Mouse (Mus musculus) stomach, embryonic 16.5 days (tissue): ENCODE results near the gene Nagk. TPM values are rescaled to one million over a fixed set of nuclear protein-coding genes. Genes with fewer than 3 reads are reported as not detected.
"Not testable (repeated sequence)": the region's sequence is repeated elsewhere in the genome, so short reads cannot be mapped to it uniquely, and the experiment has no call there.

Experiments used
- ATAC-seq: fragments of 200-750 bp; cut with Nextera tagmentation; 2 replicates; pipeline ENCODE4 v1.8.0; 2017; ENCODE audit warnings: moderate number of reproducible peaks, moderate TSS enrichment; ENCODE audit not compliant: insufficient read depth, low FRiP score
- H3K27ac ChIP-seq: fragments of 300-500 bp; sonication (generic); 2 replicates; pipeline ENCODE4 v1.5.1; 2014; ENCODE audit warnings: low read length
- H3K27me3 ChIP-seq: fragments of 300-500 bp; sonication (generic); 2 replicates; pipeline ENCODE4 v1.6.1; 2014; ENCODE audit warnings: low read length, control low read depth, mixed read lengths; ENCODE audit not compliant: control insufficient read depth, insufficient read depth
- H3K36me3 ChIP-seq: fragments of 300-500 bp; sonication (generic); 2 replicates; pipeline ENCODE4 v1.6.1; 2014; ENCODE audit warnings: low read length; ENCODE audit not compliant: control insufficient read depth, insufficient read depth
- H3K4me1 ChIP-seq: fragments of 300-500 bp; sonication (generic); 2 replicates; pipeline ENCODE4 v1.6.1; 2014; ENCODE audit warnings: low read length, control low read depth, mixed read lengths; ENCODE audit not compliant: control insufficient read depth, insufficient read depth
- H3K4me2 ChIP-seq: fragments of 300-500 bp; sonication (generic); 2 replicates; pipeline ENCODE4 v1.6.1; 2014; ENCODE audit warnings: low read depth, low read length, mixed read lengths
- H3K4me3 ChIP-seq: fragments of 300-500 bp; sonication (generic); replicated peaks from 2 replicates; pipeline ENCODE4 v1.5.1; 2014; ENCODE audit warnings: mild to moderate bottlenecking, low read length
- H3K9ac ChIP-seq: fragments of 300-500 bp; sonication (generic); 2 replicates; pipeline ENCODE4 v1.6.1; 2014; ENCODE audit warnings: low read length
- H3K9me3 ChIP-seq: fragments of 300-500 bp; sonication (generic); replicated peaks from 2 replicates; pipeline ENCODE4 v1.6.1; 2016; ENCODE audit warnings: low read length, control low read depth; ENCODE audit not compliant: control insufficient read depth
- whole genome bisulfite sequencing: fragments of 180-500 bp; shearing (Covaris S2); extraction: QIAGEN DNeasy Blood & Tissue Kit; methylation state at CpG from one replicate; pipeline ENCODE4 v1.1.7; 2014; 5-methylcytosine and 5-hydroxymethylcytosine counted together
- polyA plus RNA-seq: library from polyadenylated mRNA; unstranded; fragments of >200 nt; fragmentation: Nextera tagmentation; extraction: Ambion mirVana; gene quantifications from 2 replicates; pipeline ENCODE4 v1.2.1, GENCODE M21; 2015

Gene Nagk
- polyA plus RNA-seq, 1 experiment from 2014 or later = 75.6 TPM

DNA sequence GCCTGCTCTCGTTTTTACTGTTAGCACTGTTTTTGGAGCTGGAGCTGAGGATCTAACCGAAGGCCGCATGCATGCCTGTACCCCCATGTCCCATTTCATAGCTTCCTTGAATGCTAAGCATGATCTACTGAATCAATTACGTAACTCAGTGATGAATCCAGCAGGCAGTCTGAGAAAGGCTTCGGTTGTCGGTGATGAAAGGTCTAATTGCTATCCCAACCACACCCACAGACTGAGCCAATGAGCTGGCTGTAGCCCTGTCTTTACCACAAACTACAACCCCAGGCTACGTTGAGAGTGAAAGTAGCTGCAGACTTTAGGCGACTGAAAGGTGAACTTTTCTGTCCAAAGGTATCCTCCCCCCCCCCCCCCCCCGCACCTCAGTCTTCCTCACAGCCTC is 20.7 kb upstream of the Nagk start:
- H3K4me1 ChIP-seq = peaks cover 14% of the 10 kb centered on the region
- H3K9me3 ChIP-seq = no peaks in the 10 kb centered on the region
- H3K4me3 ChIP-seq = peak overlapping the region; percentile 58
- peak overlapping the region; percentile 82 for H3K4me2 ChIP-seq
- ATAC-seq = no peak
- peaks cover 3% of the 10 kb centered on the region; the same call in 1 of the 2 replicates for H3K36me3 ChIP-seq
- H3K27me3 ChIP-seq = no peaks in the 10 kb centered on the region
- WGBS = 54% methylated on average over 9 of the region's 9 CpGs
- no peak overlapping the region for H3K27ac ChIP-seq
- peak overlapping the region; percentile 86 for H3K9ac ChIP-seq

DNA sequence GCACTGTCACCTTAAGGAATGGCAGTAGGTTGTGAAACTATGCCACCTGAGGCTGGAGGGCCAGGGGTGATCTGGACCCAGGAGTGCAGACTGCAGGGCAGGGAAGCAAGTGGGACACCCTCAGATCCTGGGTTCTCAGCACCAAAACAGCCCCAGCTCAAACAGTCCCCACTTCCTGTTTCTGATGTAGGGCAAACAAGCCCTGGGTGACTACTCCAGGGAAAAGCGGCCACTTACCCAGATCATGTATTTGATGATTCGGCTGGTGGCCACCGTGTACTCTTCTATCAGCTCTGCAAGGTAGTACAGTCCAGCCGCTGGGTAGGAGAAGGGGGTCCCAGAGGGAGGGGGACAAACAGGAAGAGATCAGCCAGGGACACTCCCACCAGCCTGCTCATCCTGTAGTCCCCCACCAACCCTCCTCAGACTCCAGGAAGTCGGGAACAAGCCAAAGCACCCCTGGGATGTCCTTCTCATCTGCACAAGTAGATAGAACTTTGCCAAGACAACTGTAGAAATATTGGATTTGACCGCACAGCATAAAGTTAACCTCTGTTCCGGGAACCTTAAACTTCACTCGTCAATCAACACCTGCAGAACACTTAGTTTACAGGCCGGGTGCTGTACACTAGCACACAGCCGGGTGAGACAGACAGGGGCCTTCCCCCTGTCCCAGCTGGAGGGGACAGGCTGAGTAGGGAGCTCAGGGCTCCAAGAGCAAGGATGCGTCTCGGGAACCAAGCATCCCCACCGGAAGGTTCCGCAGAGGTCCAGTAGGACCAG is 19.8 kb upstream of the Nagk start:
- WGBS = 2% methylated on average over 14 of the region's 14 CpGs
- peaks cover 14% of the 10 kb centered on the region for H3K4me1 ChIP-seq
- H3K27ac ChIP-seq = peak overlapping the region; percentile 95
- H3K27me3 ChIP-seq = no peaks in the 10 kb centered on the region
- H3K9me3 ChIP-seq = no peaks in the 10 kb centered on the region
- no peak for ATAC-seq
- H3K36me3 ChIP-seq = peaks cover 3% of the 10 kb centered on the region; the same call in 1 of the 2 replicates
- H3K4me3 ChIP-seq = peak overlapping the region; percentile 58
- H3K4me2 ChIP-seq = peak overlapping the region; percentile 82
- peak overlapping the region; percentile 86 for H3K9ac ChIP-seq

GRCm38 (mm10) chr6:83775638-83776293 is 19.0 kb upstream of the Nagk start, which contains the start of gene Tex261:
Gene Tex261 (minus strand): TSS chr6:83775813.
- WGBS = 0% methylated on average over 45 of the region's 45 CpGs
- Histone ChIP-seq H3K36me3 (peaks cover 3% of the 10 kb centered on the region; the same call in 1 of the 2 replicates), H3K4me3 (peak within 1 kb of the TSS; percentile 58), H3K4me1 (peaks cover 14% of the 10 kb centered on the region), H3K9me3 (no peaks in the 10 kb centered on the region), H3K9ac (peak within 1 kb of the TSS; percentile 86), H3K27me3 (no peaks in the 10 kb centered on the region), H3K4me2 (peak within 1 kb of the TSS; percentile 82), H3K27ac (peak within 1 kb of the TSS; percentile 95)
- peak; percentile 96 for ATAC-seq

GRCm38 (mm10) chr6:83778306-83778705 is 16.5 kb upstream of the Nagk start:
- Histone ChIP-seq H3K4me1 (peaks cover 14% of the 10 kb centered on the region), H3K4me2 (no peak overlapping the region), H3K9ac (no peak overlapping the region), H3K27ac (no peak overlapping the region), H3K4me3 (no peak overlapping the region), H3K36me3 (no peaks in the 10 kb centered on the region), H3K27me3 (no peaks in the 10 kb centered on the region), H3K9me3 (no peaks in the 10 kb centered on the region)
- ATAC-seq = no peak
- 75% methylated on average over 7 of the region's 7 CpGs for WGBS

DNA sequence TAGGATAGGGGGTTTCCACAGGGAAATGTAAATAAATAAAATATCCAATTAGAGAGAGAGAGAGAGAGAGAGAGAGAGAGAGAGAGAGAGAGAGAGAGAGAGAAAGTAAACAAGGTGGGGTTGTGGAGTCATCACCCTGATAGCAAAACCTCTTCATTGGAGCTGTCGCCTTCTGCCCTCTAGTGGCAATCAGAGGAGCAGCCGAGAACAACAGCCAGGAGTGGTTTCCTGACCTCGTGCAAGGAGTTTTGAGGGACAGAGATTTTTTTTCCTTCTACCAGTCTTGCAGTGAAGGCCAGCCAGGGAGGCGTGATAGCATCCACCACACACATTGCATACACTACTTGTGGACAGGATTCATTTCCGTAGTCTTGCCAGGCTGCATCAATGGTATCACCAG is 15.8 kb upstream of the Nagk start:
- Histone ChIP-seq H3K36me3 (no peaks in the 10 kb centered on the region), H3K4me2 (no peak overlapping the region), H3K4me3 (no peak overlapping the region), H3K27ac (no peak overlapping the region), H3K4me1 (peaks cover 13% of the 10 kb centered on the region), H3K9ac (no peak overlapping the region), H3K27me3 (no peaks in the 10 kb centered on the region), H3K9me3 (no peaks in the 10 kb centered on the region)
- no peak for ATAC-seq
- WGBS = 11% methylated on average over 5 of the region's 5 CpGs

- H3K4me2 ChIP-seq = no peak overlapping the region
- H3K4me3 ChIP-seq = no peak overlapping the region
- H3K9ac ChIP-seq = no peak overlapping the region
- H3K36me3 ChIP-seq = no peaks in the 10 kb centered on the region
- WGBS = 62% methylated on average over 3 of the region's 3 CpGs
- no peaks in the 10 kb centered on the region for H3K9me3 ChIP-seq
- H3K27ac ChIP-seq = no peak overlapping the region
- no peaks in the 10 kb centered on the region for H3K27me3 ChIP-seq
- ATAC-seq = no peak
- H3K4me1 ChIP-seq = no peaks in the 10 kb centered on the region
Observed at GRCm38 (mm10) chr6:83786426-83786825, 8.4 kb upstream of the Nagk start.

DNA sequence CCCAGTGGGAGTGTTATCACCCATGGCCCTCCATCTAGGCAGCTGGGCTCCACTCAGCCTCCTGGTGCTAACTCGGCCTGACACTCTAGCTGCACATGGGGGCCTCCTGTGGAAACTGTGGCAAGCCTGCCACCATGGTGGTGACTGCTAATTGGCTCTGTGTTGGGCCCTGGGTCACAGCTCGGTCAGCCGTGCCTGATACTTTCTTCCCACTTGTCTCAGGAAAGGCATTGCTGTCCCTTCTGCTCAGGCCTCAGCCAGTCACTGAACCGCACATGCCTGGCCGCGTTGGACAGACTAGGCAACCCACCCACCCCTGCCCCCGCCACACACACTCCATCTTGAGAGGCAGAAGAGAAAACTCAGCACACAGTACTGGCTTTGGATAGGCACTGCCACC is 6.2 kb upstream of the Nagk start:
- no peak overlapping the region for H3K4me2 ChIP-seq
- H3K27ac ChIP-seq = no peak overlapping the region
- H3K4me3 ChIP-seq = no peak overlapping the region
- 70% methylated on average over 7 of the region's 7 CpGs for WGBS
- no peaks in the 10 kb centered on the region for H3K36me3 ChIP-seq
- H3K9me3 ChIP-seq = no peaks in the 10 kb centered on the region
- no peak overlapping the region for H3K9ac ChIP-seq
- no peak for ATAC-seq
- no peaks in the 10 kb centered on the region for H3K27me3 ChIP-seq
- no peaks in the 10 kb centered on the region for H3K4me1 ChIP-seq

- H3K27ac ChIP-seq, ATAC-seq, H3K4me1 ChIP-seq, H3K4me2 ChIP-seq, H3K9ac ChIP-seq, H3K9me3 ChIP-seq, H3K4me3 ChIP-seq, H3K27me3 ChIP-seq, H3K36me3 ChIP-seq: not testable (repeated sequence)
- 88% methylated on average over 5 of the region's 5 CpGs for WGBS
Observed at GRCm38 (mm10) chr6:83790533-83790932, 4.2 kb upstream of the Nagk start.

DNA sequence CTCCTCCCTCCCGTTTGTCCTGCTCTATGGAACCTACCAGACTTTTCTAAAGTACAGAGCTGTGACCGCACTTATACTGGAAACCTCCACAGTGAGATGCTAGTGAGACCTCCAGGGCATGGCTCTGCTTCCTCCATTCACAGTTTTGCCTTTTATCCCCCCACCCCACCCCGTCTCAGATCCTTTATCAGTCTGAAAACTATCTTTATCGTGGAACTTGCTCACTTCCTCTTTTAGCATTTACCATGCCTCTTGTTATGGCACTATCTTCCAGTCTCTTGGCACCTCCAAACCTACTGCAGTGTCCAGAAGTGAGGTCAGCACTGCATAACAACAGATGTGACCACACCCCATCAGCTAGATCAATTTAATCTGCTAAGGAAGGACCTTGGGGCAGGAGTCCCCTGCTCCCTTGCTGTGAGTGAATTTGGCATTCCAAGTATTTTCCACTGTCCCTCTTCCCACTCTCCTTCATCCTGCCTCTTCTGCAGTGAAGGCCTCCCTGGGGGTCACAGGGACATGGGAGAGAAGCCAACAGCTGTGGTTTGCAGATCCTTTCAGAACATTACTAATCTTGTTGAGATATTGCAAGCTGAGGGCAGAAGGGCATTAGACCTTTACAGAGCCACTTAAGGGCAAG is 3.4 kb upstream of the Nagk start:
- Histone ChIP-seq H3K4me1 (0 out of 2 replicates have a peak, but pooled peaks cover 4% of the 10 kb centered on the region), H3K9me3 (no peaks in the 10 kb centered on the region), H3K4me3 (no peak overlapping the region), H3K27me3 (no peaks in the 10 kb centered on the region), H3K36me3 (no peaks in the 10 kb centered on the region), H3K9ac (no peak overlapping the region), H3K27ac (no peak overlapping the region), H3K4me2 (no peak overlapping the region)
- ATAC-seq = no peak
- 55% methylated on average over 4 of the region's 4 CpGs for WGBS
